Mouse (Mus musculus): ENCODE measurements at regions not wholly inside any gene's neighbourhood (a gene's known extent, or its start where the extent isn't known, plus 50 kb on each side); places are given as distances from the start of the nearest gene placed in this dataset.

GRCm38 (mm10) chr1:119173030-119173756, 119.8 kb upstream of the Gli2 start:
- no peak overlapping the region for H3K27ac ChIP-seq (ENCODE audit: low read depth, low read length)
- H3K4me1 ChIP-seq (replicated peaks; ENCODE audit: control insufficient read depth, insufficient read depth, low read length): 0 out of 2 replicates have a peak, but pooled peaks cover 3% of the 10 kb centered on the region
- H3K4me2 ChIP-seq: no peak overlapping the region
- ATAC-seq (replicated peaks; ENCODE audit: low FRiP score) (peak; percentile 47; the same call in 1 of the 2 replicates), DNase-seq (ENCODE audit: low spot score) (no peak)
- no peak overlapping the region for H3K9ac ChIP-seq (ENCODE audit: low read depth, low read length)
- no peaks in the 10 kb centered on the region for H3K9me3 ChIP-seq (ENCODE audit: control insufficient read depth, low read length)
- no peaks in the 10 kb centered on the region for H3K36me3 ChIP-seq (ENCODE audit: control insufficient read depth, insufficient read depth, low read length)
- H3K27me3 ChIP-seq (replicated peaks; ENCODE audit: control insufficient read depth, insufficient read depth, low read length): no peaks in the 10 kb centered on the region
- no peak overlapping the region for H3K4me3 ChIP-seq (ENCODE audit: low read depth, low read length)
- WGBS: 87% methylated on average over 5 of the region's 5 CpGs

DNA sequence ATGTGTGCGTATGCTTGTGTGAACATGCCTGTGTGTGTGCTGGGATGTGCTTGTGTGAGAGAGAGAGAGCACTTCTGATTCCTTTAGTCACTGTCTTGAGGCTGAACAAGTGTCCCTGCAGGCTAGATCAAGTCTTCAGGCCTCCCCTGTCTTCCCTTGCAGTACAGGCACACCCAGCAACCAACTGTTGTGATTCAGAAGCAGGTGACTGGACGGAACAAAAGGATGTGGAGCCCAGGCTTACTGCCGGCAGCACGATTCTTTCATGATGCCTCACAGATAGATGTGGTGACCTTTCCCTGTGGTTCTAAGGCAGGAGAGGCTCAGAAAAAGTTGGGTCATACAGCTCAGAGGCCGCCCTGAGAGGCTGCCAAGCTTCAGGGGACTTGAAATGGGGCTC, 114.0 kb upstream of the Gli2 start:
- H3K36me3 ChIP-seq (ENCODE audit: control insufficient read depth, insufficient read depth, low read length): no peaks in the 10 kb centered on the region
- no peak overlapping the region for H3K4me2 ChIP-seq
- H3K27ac ChIP-seq (ENCODE audit: low read depth, low read length): no peak overlapping the region
- no peaks in the 10 kb centered on the region for H3K9me3 ChIP-seq (ENCODE audit: control insufficient read depth, low read length)
- no peak overlapping the region for H3K9ac ChIP-seq (ENCODE audit: low read depth, low read length)
- no peaks in the 10 kb centered on the region for H3K27me3 ChIP-seq (replicated peaks; ENCODE audit: control insufficient read depth, insufficient read depth, low read length)
- no peak for ATAC-seq (replicated peaks; ENCODE audit: low FRiP score)
- no peaks in the 10 kb centered on the region for H3K4me1 ChIP-seq (replicated peaks; ENCODE audit: control insufficient read depth, insufficient read depth, low read length)
- DNase-seq (ENCODE audit: low spot score): no peak
- H3K4me3 ChIP-seq (ENCODE audit: low read depth, low read length): no peak overlapping the region
- 78% methylated on average over 5 of the region's 5 CpGs for whole genome bisulfite sequencing

- WGBS: 87% methylated on average over 7 of the region's 7 CpGs
- Histone ChIP-seq H3K9ac (ENCODE audit: low read depth, low read length) (no peak overlapping the region), H3K27me3 (replicated peaks; ENCODE audit: control insufficient read depth, insufficient read depth, low read length) (no peaks in the 10 kb centered on the region), H3K4me1 (replicated peaks; ENCODE audit: control insufficient read depth, insufficient read depth, low read length) (no peaks in the 10 kb centered on the region), H3K4me3 (ENCODE audit: low read depth, low read length) (no peak overlapping the region), H3K27ac (ENCODE audit: low read depth, low read length) (no peak overlapping the region), H3K9me3 (ENCODE audit: control insufficient read depth, low read length) (no peaks in the 10 kb centered on the region), H3K36me3 (ENCODE audit: control insufficient read depth, insufficient read depth, low read length) (no peaks in the 10 kb centered on the region), H3K4me2 (no peak overlapping the region)
- ATAC-seq (replicated peaks; ENCODE audit: low FRiP score) (no peak), DNase-seq (ENCODE audit: low spot score) (no peak)
Observed at GRCm38 (mm10) chr1:119166286-119166685, 112.9 kb upstream of the Gli2 start.

- Histone ChIP-seq H3K4me1 (replicated peaks; ENCODE audit: control insufficient read depth, insufficient read depth, low read length) (no peaks in the 10 kb centered on the region), H3K4me2 (no peak overlapping the region), H3K36me3 (ENCODE audit: control insufficient read depth, insufficient read depth, low read length) (no peaks in the 10 kb centered on the region), H3K4me3 (ENCODE audit: low read depth, low read length) (no peak overlapping the region), H3K27me3 (replicated peaks; ENCODE audit: control insufficient read depth, insufficient read depth, low read length) (no peaks in the 10 kb centered on the region), H3K27ac (ENCODE audit: low read depth, low read length) (no peak overlapping the region), H3K9ac (ENCODE audit: low read depth, low read length) (no peak overlapping the region), H3K9me3 (ENCODE audit: control insufficient read depth, low read length) (no peaks in the 10 kb centered on the region)
- 80% methylated on average over 5 of the region's 5 CpGs for WGBS
- ATAC-seq (replicated peaks; ENCODE audit: low FRiP score): no peak
- no peak for DNase-seq (ENCODE audit: low spot score)
Observed at GRCm38 (mm10) chr1:119164811-119165210, 111.4 kb upstream of the Gli2 start.

- Histone ChIP-seq H3K27ac (ENCODE audit: low read depth, low read length) (no peak overlapping the region), H3K9me3 (ENCODE audit: control insufficient read depth, low read length) (no peaks in the 10 kb centered on the region), H3K36me3 (ENCODE audit: control insufficient read depth, insufficient read depth, low read length) (no peaks in the 10 kb centered on the region), H3K4me3 (ENCODE audit: low read depth, low read length) (no peak overlapping the region), H3K27me3 (replicated peaks; ENCODE audit: control insufficient read depth, insufficient read depth, low read length) (no peaks in the 10 kb centered on the region), H3K4me1 (replicated peaks; ENCODE audit: control insufficient read depth, insufficient read depth, low read length) (no peaks in the 10 kb centered on the region), H3K4me2 (no peak overlapping the region), H3K9ac (ENCODE audit: low read depth, low read length) (no peak overlapping the region)
- DNase-seq (ENCODE audit: low spot score): no peak
- no peak for ATAC-seq (replicated peaks; ENCODE audit: low FRiP score)
Observed at GRCm38 (mm10) chr1:119163846-119164245, 110.4 kb upstream of the Gli2 start.

DNA sequence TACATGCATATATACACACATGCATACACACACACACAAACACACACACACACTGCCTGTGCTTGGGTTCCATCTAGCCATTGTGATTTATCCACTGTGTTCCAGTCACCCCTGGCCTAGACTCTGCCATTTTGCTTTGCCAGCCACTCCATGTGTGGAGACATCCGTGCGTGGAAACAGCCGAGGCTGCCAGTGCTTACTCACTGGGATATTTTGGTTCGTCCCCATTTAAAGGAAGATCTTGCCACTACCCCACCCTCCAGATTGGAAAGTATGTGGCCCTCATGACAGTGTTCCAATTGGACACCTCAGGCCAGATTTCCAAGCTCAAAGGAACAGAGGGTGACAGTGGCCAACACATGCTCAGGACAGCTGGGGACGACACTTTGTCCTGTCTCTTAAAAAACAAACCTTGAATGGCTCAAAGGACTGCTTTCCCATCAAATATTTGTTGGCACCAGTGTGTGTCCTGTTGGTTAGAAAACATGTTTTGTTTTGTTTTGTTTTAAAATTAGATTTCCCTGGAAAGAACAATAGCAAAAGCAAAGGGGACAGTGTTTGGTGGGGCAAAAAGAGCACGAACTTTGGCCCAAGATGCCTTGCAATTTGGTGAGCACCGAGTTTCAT, 109.8 kb upstream of the Gli2 start:
- DNase-seq (ENCODE audit: low spot score) (no peak), ATAC-seq (replicated peaks; ENCODE audit: low FRiP score) (no peak)
- Histone ChIP-seq H3K4me1 (replicated peaks; ENCODE audit: control insufficient read depth, insufficient read depth, low read length) (no peaks in the 10 kb centered on the region), H3K4me2 (no peak overlapping the region), H3K27me3 (replicated peaks; ENCODE audit: control insufficient read depth, insufficient read depth, low read length) (no peaks in the 10 kb centered on the region), H3K27ac (ENCODE audit: low read depth, low read length) (no peak overlapping the region), H3K9ac (ENCODE audit: low read depth, low read length) (no peak overlapping the region), H3K4me3 (ENCODE audit: low read depth, low read length) (no peak overlapping the region), H3K9me3 (ENCODE audit: control insufficient read depth, low read length) (no peaks in the 10 kb centered on the region), H3K36me3 (ENCODE audit: control insufficient read depth, insufficient read depth, low read length) (no peaks in the 10 kb centered on the region)
- 77% methylated on average over 7 of the region's 7 CpGs for WGBS

- 69% methylated on average over 3 of the region's 3 CpGs for WGBS
- Histone ChIP-seq H3K27ac (ENCODE audit: low read depth, low read length) (no peak overlapping the region), H3K4me1 (replicated peaks; ENCODE audit: control insufficient read depth, insufficient read depth, low read length) (no peaks in the 10 kb centered on the region), H3K36me3 (ENCODE audit: control insufficient read depth, insufficient read depth, low read length) (no peaks in the 10 kb centered on the region), H3K4me3 (ENCODE audit: low read depth, low read length) (no peak overlapping the region), H3K9me3 (ENCODE audit: control insufficient read depth, low read length) (no peaks in the 10 kb centered on the region), H3K9ac (ENCODE audit: low read depth, low read length) (no peak overlapping the region), H3K27me3 (replicated peaks; ENCODE audit: control insufficient read depth, insufficient read depth, low read length) (no peaks in the 10 kb centered on the region), H3K4me2 (no peak overlapping the region)
- ATAC-seq (replicated peaks; ENCODE audit: low FRiP score) (no peak), DNase-seq (ENCODE audit: low spot score) (no peak)
Observed at GRCm38 (mm10) chr1:119161751-119162150, 108.3 kb upstream of the Gli2 start.

DNA sequence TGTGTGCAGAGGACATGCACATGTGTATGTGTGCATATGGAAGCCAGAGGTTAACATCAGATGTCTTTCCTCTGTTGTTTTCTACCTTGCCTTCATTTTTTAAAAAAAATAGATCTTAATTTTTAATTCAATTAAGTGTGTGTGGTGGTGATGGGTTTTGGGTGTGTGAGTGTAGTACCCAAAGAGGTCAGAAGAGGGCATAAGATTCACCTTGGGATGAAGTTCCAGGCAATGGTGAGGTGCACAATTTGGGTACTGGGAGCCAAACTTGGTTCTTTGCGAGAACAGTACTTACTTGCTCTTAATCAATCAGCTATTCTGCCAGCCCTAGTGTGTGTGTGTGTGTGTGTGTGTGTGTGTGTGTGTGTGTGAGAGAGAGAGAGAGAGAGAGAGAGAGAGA, 106.9 kb upstream of the Gli2 start:
- 62% methylated on average over 1 of the region's 1 CpGs for WGBS
- ATAC-seq (replicated peaks; ENCODE audit: low FRiP score) (no peak), DNase-seq (ENCODE audit: low spot score) (no peak)
- Histone ChIP-seq H3K27ac (ENCODE audit: low read depth, low read length) (no peak overlapping the region), H3K4me2 (no peak overlapping the region), H3K4me3 (ENCODE audit: low read depth, low read length) (no peak overlapping the region), H3K9me3 (ENCODE audit: control insufficient read depth, low read length) (no peaks in the 10 kb centered on the region), H3K9ac (ENCODE audit: low read depth, low read length) (no peak overlapping the region), H3K4me1 (replicated peaks; ENCODE audit: control insufficient read depth, insufficient read depth, low read length) (no peaks in the 10 kb centered on the region), H3K36me3 (ENCODE audit: control insufficient read depth, insufficient read depth, low read length) (no peaks in the 10 kb centered on the region), H3K27me3 (replicated peaks; ENCODE audit: control insufficient read depth, insufficient read depth, low read length) (no peaks in the 10 kb centered on the region)

DNA sequence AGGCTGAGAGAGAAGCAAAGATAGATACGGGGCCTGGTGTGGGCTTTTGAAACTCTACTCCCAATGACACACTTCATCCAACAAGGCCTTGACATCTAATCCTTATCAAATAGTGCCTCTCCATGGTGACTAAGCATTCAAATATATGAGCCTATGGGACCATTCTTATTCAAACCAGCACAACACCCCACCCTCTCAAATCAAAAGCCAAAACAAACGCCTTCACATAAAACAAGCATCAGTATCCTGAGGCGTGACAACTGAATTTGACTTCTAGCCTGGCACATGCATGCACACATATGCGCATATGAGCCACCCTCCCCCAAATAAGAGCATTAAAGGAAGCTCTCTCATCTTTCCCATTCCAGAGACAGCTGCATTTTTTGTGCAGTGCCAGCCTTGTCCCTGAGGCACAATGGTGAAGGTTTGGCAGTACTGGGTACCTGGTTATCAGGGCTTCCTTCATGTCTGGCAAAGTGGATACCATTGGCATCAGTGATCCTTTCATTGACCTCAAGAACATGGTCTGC, 103.8 kb upstream of the Gli2 start:
- H3K4me2 ChIP-seq: no peak overlapping the region
- DNase-seq (ENCODE audit: low spot score): no peak
- 86% methylated on average over 4 of the region's 4 CpGs for WGBS
- H3K36me3 ChIP-seq (ENCODE audit: control insufficient read depth, insufficient read depth, low read length): no peaks in the 10 kb centered on the region
- no peak overlapping the region for H3K27ac ChIP-seq (ENCODE audit: low read depth, low read length)
- no peak overlapping the region for H3K4me3 ChIP-seq (ENCODE audit: low read depth, low read length)
- H3K4me1 ChIP-seq (replicated peaks; ENCODE audit: control insufficient read depth, insufficient read depth, low read length): no peaks in the 10 kb centered on the region
- H3K9me3 ChIP-seq (ENCODE audit: control insufficient read depth, low read length): no peaks in the 10 kb centered on the region; the same call in 1 of the 2 replicates
- H3K9ac ChIP-seq (ENCODE audit: low read depth, low read length): no peak overlapping the region
- H3K27me3 ChIP-seq (replicated peaks; ENCODE audit: control insufficient read depth, insufficient read depth, low read length): no peaks in the 10 kb centered on the region
- ATAC-seq (replicated peaks; ENCODE audit: low FRiP score): no peak

Measured in liver, embryonic 11.5 days (tissue).